Mouse (Mus musculus) C2C12 (cell line): ENCODE measurements around the gene H2-M10.2.

Experiments
- CEBPB ChIP-seq: IDR thresholded peaks from one replicate; pipeline ENCODE4 v1.6.1; 2011; ENCODE audit warnings: low read depth, mild to moderate bottlenecking, control low read depth, moderate library complexity
- CTCF ChIP-seq: IDR thresholded peaks from one replicate; pipeline ENCODE4 v1.5.1; 2011; ENCODE audit not compliant: control insufficient read depth, insufficient read depth, insufficient read length
- MYOD1 ChIP-seq: IDR thresholded peaks from one replicate; pipeline ENCODE4 v1.6.1; 2011; ENCODE audit warnings: low read depth; ENCODE audit not compliant: control insufficient read depth, insufficient read length
- USF1 ChIP-seq: IDR thresholded peaks from one replicate; pipeline ENCODE4 v1.6.1; 2011; ENCODE audit warnings: low read depth, mild to moderate bottlenecking, control low read depth, moderate library complexity

DNA sequence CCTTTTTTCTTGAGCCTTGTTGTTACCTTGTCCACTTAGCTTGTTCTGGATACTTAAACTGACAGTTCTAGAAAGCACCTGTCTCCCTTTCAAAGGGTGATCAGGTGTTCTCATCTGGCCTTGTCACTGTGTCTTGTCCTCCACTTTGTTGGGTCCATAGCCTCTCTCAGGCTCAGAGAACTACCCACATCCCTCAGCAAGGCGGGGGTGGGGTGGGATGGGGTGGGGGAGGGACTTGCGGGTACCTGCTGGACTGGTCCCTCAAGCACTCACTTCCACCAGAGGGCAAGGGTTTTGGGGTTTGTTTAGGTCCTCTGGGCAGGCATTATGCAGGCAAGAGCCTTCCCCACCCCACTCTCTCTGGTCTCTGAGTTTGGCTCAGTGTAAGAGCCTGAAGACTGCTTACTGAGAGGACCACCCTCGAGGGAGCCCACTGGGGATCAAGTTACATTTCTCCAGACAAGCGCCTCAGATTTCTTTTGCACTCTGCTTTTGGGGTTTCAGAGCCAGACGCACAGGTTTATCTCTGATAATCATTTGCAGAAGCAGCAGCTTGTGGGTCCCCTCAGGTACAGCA, 45.6 kb downstream of the H2-M10.2 start:
- TF ChIP-seq CTCF (no peak), CEBPB (no peak), USF1 (no peak), MYOD1 (no peak)
